Mouse (Mus musculus): Measurements from ENCODE around the gene Olfr742.

GRCm38 (mm10) chr14:50503300-50503699 is at the start of gene Olfr742:
- TF ChIP-seq CTCF (IDR thresholded peaks at IDR 0.05; ENCODE audit: control insufficient read depth, insufficient read depth, insufficient read length) (no peak), USF1 (IDR thresholded peaks at IDR 0.05; ENCODE audit: low read depth) (no peak), MAX (IDR thresholded peaks at IDR 0.05) (no peak), CEBPB (IDR thresholded peaks at IDR 0.05; ENCODE audit: low read depth) (no peak), MYOG (IDR thresholded peaks at IDR 0.05; ENCODE audit: control insufficient read depth, extremely low read depth, insufficient read length) (no peak), FOSL1 (IDR thresholded peaks at IDR 0.05; ENCODE audit: insufficient read depth, low read length, poor library complexity, severe bottlenecking) (no peak)
